ENCODE assay signal across 30 mouse cellular contexts in genomic region chr2:42623627-42624026, GRCm38 (mm10). TPM values are rescaled to one million over a fixed set of nuclear protein-coding genes. Genes with fewer than 3 reads are reported as not detected.
DNase-seq lines count a peak whose midpoint lies in the region; ATAC-seq and TF ChIP-seq lines count a peak whose summit lies in the region.
"Had no signal": no experiment of that assay in that cellular context is flagged by ENCODE, and none has a peak within 500 bp of the region (broad histone marks: within the 10 kb centered on the region; RNA-seq: fewer than 3 reads in every experiment).

No protein-coding gene starts in this region.

- ATAC-seq in midbrain, embryonic 15.5 days (replicated peaks) = peak; percentile 60; the same call in 1 of the 2 replicates
- ATAC-seq in midbrain, embryonic 13.5 days = no peak
- ATAC-seq in midbrain, postnatal 0 days (ENCODE audit: low FRiP score) = no peak
- ATAC-seq: CD4-positive, CD25-positive, alpha-beta regulatory T cell, adult 4 months; forebrain, embryonic 13.5 days; forebrain, postnatal 0 days; hindbrain, embryonic 16.5 days; inflammation-experienced regulatory T-cells, adult 6 months had no signal

- H3K36me3 ChIP-seq in midbrain, embryonic 15.5 days (replicated peaks) = no peaks in the 10 kb centered on the region
- no peaks in the 10 kb centered on the region for H3K36me3 ChIP-seq in midbrain, embryonic 13.5 days
- H3K36me3 ChIP-seq in midbrain, postnatal 0 days (ENCODE audit: insufficient read depth, low read length) = no peaks in the 10 kb centered on the region
- H3K36me3 ChIP-seq: embryonic facial prominence, embryonic 10.5 days; embryonic facial prominence, embryonic 13.5 days; hindbrain, embryonic 12.5 days had no signal

- no peaks in the 10 kb centered on the region for H3K9me3 ChIP-seq in midbrain, embryonic 15.5 days
- H3K9me3 ChIP-seq in midbrain, embryonic 13.5 days = no peaks in the 10 kb centered on the region
- H3K9me3 ChIP-seq in midbrain, postnatal 0 days (ENCODE audit: low read length) = no peaks in the 10 kb centered on the region
- H3K9me3 ChIP-seq: embryonic facial prominence, embryonic 10.5 days; embryonic facial prominence, embryonic 13.5 days; forebrain, embryonic 13.5 days; hindbrain, embryonic 12.5 days had no signal

- H3K27me3 ChIP-seq in midbrain, embryonic 15.5 days (replicated peaks) = no peaks in the 10 kb centered on the region
- H3K27me3 ChIP-seq in midbrain, embryonic 13.5 days = no peaks in the 10 kb centered on the region
- no peaks in the 10 kb centered on the region for H3K27me3 ChIP-seq in midbrain, postnatal 0 days (ENCODE audit: insufficient read depth, low read length)
- H3K27me3 ChIP-seq: embryonic facial prominence, embryonic 13.5 days; forebrain, embryonic 13.5 days; hindbrain, embryonic 12.5 days had no signal

- H3K27ac ChIP-seq in layer of hippocampus, adult 2 months = peak overlapping the region; percentile 77
- H3K27ac ChIP-seq in midbrain, embryonic 15.5 days = no peak overlapping the region
- H3K27ac ChIP-seq in midbrain, embryonic 13.5 days = no peak overlapping the region
- no peak overlapping the region for H3K27ac ChIP-seq in midbrain, postnatal 0 days (ENCODE audit: low read depth, low read length)
- H3K27ac ChIP-seq: embryonic facial prominence, embryonic 10.5 days; embryonic facial prominence, embryonic 13.5 days; forebrain, embryonic 13.5 days; gastrocnemius, adult 2 months; hindbrain, embryonic 12.5 days had no signal

- no peak for TF ChIP-seq CTCF in layer of hippocampus, adult 2 months (conservative IDR thresholded peaks at IDR 0.05)
- TF ChIP-seq CTCF in brain, embryonic 14.5 days (IDR thresholded peaks at IDR 0.05; ENCODE audit: borderline replicate concordance, extremely low read depth, insufficient read depth, insufficient read length) = no peak
- TF ChIP-seq CTCF in midbrain, postnatal 0 days (IDR thresholded peaks at IDR 0.05) = no peak

- TF ChIP-seq POLR2A in brain, embryonic 14.5 days (IDR thresholded peaks at IDR 0.05; ENCODE audit: borderline replicate concordance, extremely low read depth, insufficient read depth, insufficient read length, poor library complexity, severe bottlenecking) = no peak

- no peaks in the 10 kb centered on the region for H3K4me1 ChIP-seq in midbrain, embryonic 15.5 days
- no peaks in the 10 kb centered on the region for H3K4me1 ChIP-seq in midbrain, embryonic 13.5 days (replicated peaks)
- no peaks in the 10 kb centered on the region for H3K4me1 ChIP-seq in midbrain, postnatal 0 days (ENCODE audit: insufficient read depth, low read length)
- H3K4me1 ChIP-seq: embryonic facial prominence, embryonic 10.5 days; embryonic facial prominence, embryonic 13.5 days; forebrain, embryonic 13.5 days; hindbrain, embryonic 12.5 days had no signal

- no peak overlapping the region for H3K9ac ChIP-seq in midbrain, embryonic 15.5 days
- H3K9ac ChIP-seq in midbrain, embryonic 13.5 days (replicated peaks) = no peak overlapping the region
- H3K9ac ChIP-seq in midbrain, postnatal 0 days (replicated peaks; ENCODE audit: low read length, poor library complexity, severe bottlenecking) = no peak overlapping the region
- H3K9ac ChIP-seq: embryonic facial prominence, embryonic 13.5 days; forebrain, embryonic 13.5 days; forebrain, postnatal 0 days; hindbrain, embryonic 12.5 days had no signal

- 38% methylated on average over 1 of the region's 1 CpGs for WGBS in midbrain, embryonic 15.5 days
- WGBS in midbrain, embryonic 13.5 days = 41% methylated on average over 1 of the region's 1 CpGs
- 29% methylated on average over 1 of the region's 1 CpGs for whole genome bisulfite sequencing in midbrain, postnatal 0 days

- no peak overlapping the region for H3K4me2 ChIP-seq in midbrain, embryonic 15.5 days
- no peak overlapping the region for H3K4me2 ChIP-seq in midbrain, embryonic 13.5 days (replicated peaks)
- H3K4me2 ChIP-seq in midbrain, postnatal 0 days (ENCODE audit: low read depth, low read length, poor library complexity, severe bottlenecking) = no peak overlapping the region
- H3K4me2 ChIP-seq: embryonic facial prominence, embryonic 13.5 days; forebrain, embryonic 13.5 days; heart, embryonic 11.5 days; hindbrain, embryonic 12.5 days had no signal

- no peak for DNase-seq in layer of hippocampus, adult 2 months (ENCODE audit: low spot score in 2 of 2)
- DNase-seq in layer of hippocampus, adult 8-10 months (ENCODE audit: low spot score in 2 of 2) = no peak
- DNase-seq in brain, embryonic 14.5 days (ENCODE audit: low read depth) = peak; percentile 42
- DNase-seq in midbrain, postnatal 0 days (ENCODE audit: low spot score) = peak; percentile 46
- DNase-seq in right cerebral cortex, adult 18-20 months = no peak
- DNase-seq: adrenal gland, adult 8-10 months; adrenal gland, postnatal 25 days; cerebellum, adult 11-12 months; cerebellum, adult 8-10 months; cerebellum, postnatal 10 days; cerebellum, postnatal 36 days; embryo, embryonic 11 days; forebrain, postnatal 0 days; gastrocnemius, adult 2 months; gastrocnemius, postnatal 14 days; heart, adult 11 months had no signal

- no peak overlapping the region for H3K4me3 ChIP-seq in layer of hippocampus, adult 2 months
- no peak overlapping the region for H3K4me3 ChIP-seq in midbrain, embryonic 15.5 days
- no peak overlapping the region for H3K4me3 ChIP-seq in midbrain, embryonic 13.5 days (replicated peaks)
- H3K4me3 ChIP-seq in midbrain, postnatal 0 days (ENCODE audit: low read depth, low read length) = no peak overlapping the region
- H3K4me3 ChIP-seq: embryonic facial prominence, embryonic 10.5 days; embryonic facial prominence, embryonic 13.5 days; erythroblast, embryonic 14.5 days; forebrain, embryonic 13.5 days; gastrocnemius, adult 2 months; hindbrain, embryonic 12.5 days had no signal

RNA-seq across cellular contexts. Expression of gene Lrp1b, which starts 29.8 kb away (rescaled TPM):
- total RNA-seq in layer of hippocampus, adult 2 months (2021) = 100 to 1,000 TPM in 1 of 2 experiments, 10 to 100 TPM in 1; 90.6 to 104 TPM
- total RNA-seq in layer of hippocampus, adult 8-10 months (2022) = 10 to 100 TPM; 66.3 to 94.2 (median 84.2) TPM
- 18.5 and 22.6 TPM in 2 replicates for polyA plus RNA-seq in midbrain, embryonic 15.5 days (2015; fragmentation: Nextera tagmentation; extraction: Ambion mirVana)
- 13.6 and 13.7 TPM in 2 replicates for polyA plus RNA-seq in midbrain, embryonic 13.5 days (2015; fragmentation: Nextera tagmentation; extraction: Ambion mirVana)
- 3.9 and 6.5 TPM in 2 replicates for polyA plus RNA-seq in brain, embryonic 14.5 days (2012; rRNA removed)
- 37.5 and 41.5 TPM in 2 replicates for total RNA-seq in midbrain, postnatal 0 days (2014; rRNA removed)
- 12.5 and 15.1 TPM in 2 replicates for polyA plus RNA-seq in midbrain, postnatal 0 days (2015; fragmentation: Nextera tagmentation; extraction: Ambion mirVana)
- total RNA-seq: hematopoietic stem cell, adult 5-6 weeks; MEL had no signal
- polyA plus RNA-seq: C2C12; CD4-positive, CD25-positive, alpha-beta regulatory T cell, adult 4 months; erythroblast, embryonic 14.5 days; inflammation-experienced regulatory T-cells, adult 6 months had no signal

Comparison
In these comparisons a context has a peak if more than half of its experiments do, and no peak if none do; other contexts are left out.
1. DNase-seq: peak in brain, embryonic 14.5 days (single experiment) and midbrain, postnatal 0 days (single experiment); none in layer of hippocampus, adult 2 months (0 of 2), layer of hippocampus, adult 8-10 months (0 of 2) and right cerebral cortex, adult 18-20 months (single experiment).